Mouse (Mus musculus) megakaryocyte, embryonic 14.5 days (primary cell): ENCODE results near the gene Cbr2.

Experiments used
- FLI1 ChIP-seq: IDR thresholded peaks from 2 replicates; pipeline ENCODE4 v1.6.1; 2012; ENCODE audit warnings: low read length, inconsistent platforms, mixed read lengths
- GATA1 ChIP-seq: IDR thresholded peaks from 3 replicates; pipeline ENCODE4 v1.6.1; 2012; ENCODE audit warnings: mixed read lengths, low read length, inconsistent platforms, borderline replicate concordance

GRCm38 (mm10) chr11:120715131-120715530 lies 16.8 kb downstream of the Cbr2 start:
- no peak for TF ChIP-seq GATA1
- no peak for TF ChIP-seq FLI1
